Mouse (Mus musculus) brain, embryonic 14.5 days (tissue): ENCODE results near the gene Xlr3a. TPM values are rescaled to one million over a fixed set of nuclear protein-coding genes. Genes with fewer than 3 reads are reported as not detected.

ENCODE experiments used
- DNase-seq: peaks from one replicate; pipeline ENCODE4 v3.0.0-alpha.2; 2011; ENCODE audit warnings: low read depth
- CTCF ChIP-seq: fragments of 200-500 bp; IDR thresholded peaks from 2 replicates; pipeline ENCODE4 v1.5.1; 2012; ENCODE audit warnings: inconsistent platforms, mild to moderate bottlenecking, moderate library complexity, borderline replicate concordance; ENCODE audit not compliant: insufficient read depth, insufficient read length; ENCODE audit errors: extremely low read depth
- POLR2A ChIP-seq: fragments of 200-500 bp; IDR thresholded peaks from 2 replicates; pipeline ENCODE4 v1.6.1; 2012; ENCODE audit warnings: mild to moderate bottlenecking, inconsistent platforms, borderline replicate concordance; ENCODE audit not compliant: poor library complexity, insufficient read depth, insufficient read length, severe bottlenecking; ENCODE audit errors: extremely low read depth
- polyA plus RNA-seq: library from polyadenylated mRNA; depleted of rRNA; stranded (reverse); fragments of >200 nt; gene quantifications from 2 replicates; pipeline ENCODE4 v1.2.3, GENCODE M21; 2012; rRNA removed

Gene Xlr3a
- polyA plus RNA-seq, 1 experiment: 1.7 TPM

- TF ChIP-seq CTCF (no peak), POLR2A (no peak)
- no peak for DNase-seq
Measured at GRCm38 (mm10) chrX:73038831-73039230, 58.1 kb downstream of the Xlr3a start.

- DNase-seq: no peak
- TF ChIP-seq POLR2A (no peak), CTCF (no peak)
Measured at GRCm38 (mm10) chrX:73037003-73037402, 59.9 kb downstream of the Xlr3a start, which contains the start of gene Pnma5. Pnma5 (minus strand) TSS chrX:73037103.

Other genes starting within 250 kb of the Xlr3a start
- gene Cetn2, start 178.7 kb downstream of the Xlr3a start, polyA plus RNA-seq: 36.5 and 39.7 TPM in 2 replicates
- gene Nsdhl, start 178.5 kb downstream of the Xlr3a start, polyA plus RNA-seq: 41.6 and 42.6 TPM in 2 replicates
- gene Zfp185, start 109.8 kb downstream of the Xlr3a start, polyA plus RNA-seq: 1.2 and 1.5 TPM in 2 replicates
- gene Pnma5, start 60.0 kb downstream of the Xlr3a start, polyA plus RNA-seq: 0.07 and 0.11 TPM in 2 replicates
- 14.5 and 15.1 TPM in 2 replicates for gene Pnma3, start 32.3 kb downstream of the Xlr3a start, polyA plus RNA-seq
- gene Xlr4a, start 14.6 kb downstream of the Xlr3a start, polyA plus RNA-seq: 0.93 TPM in 1 of 2 replicates, not detected in the other
- gene Gm14685, start 20.0 kb upstream of the Xlr3a start, polyA plus RNA-seq: 0.94 and 1.1 TPM in 2 replicates
- gene Xlr5b, start 51.7 kb upstream of the Xlr3a start, polyA plus RNA-seq: not detected in 2 replicates
- 0.26 and 0.71 TPM in 2 replicates for gene DXBay18, start 52.4 kb upstream of the Xlr3a start, polyA plus RNA-seq
- gene Spin2d, start 79.9 kb upstream of the Xlr3a start, polyA plus RNA-seq: not detected in 2 replicates
- 3.7 and 13.7 TPM in 2 replicates for gene Xlr3b, start 95.1 kb upstream of the Xlr3a start, polyA plus RNA-seq
- gene Xlr4b, start 117.2 kb upstream of the Xlr3a start, polyA plus RNA-seq: 0.25 and 0.97 TPM in 2 replicates
- gene F8a, start 131.2 kb upstream of the Xlr3a start, polyA plus RNA-seq: 19.7 and 22.1 TPM in 2 replicates
- gene Xlr4c, start 146.0 kb upstream of the Xlr3a start, polyA plus RNA-seq: 0.25 TPM in 1 of 2 replicates, not detected in the other
- gene Xlr3c, start 168.3 kb upstream of the Xlr3a start, polyA plus RNA-seq: 0.13 TPM in 1 of 2 replicates, not detected in the other
- gene Xlr5a, start 195.9 kb upstream of the Xlr3a start, polyA plus RNA-seq: not detected in 2 replicates
- not detected in 2 replicates for gene Xlr5c, start 195.9 kb upstream of the Xlr3a start, polyA plus RNA-seq
- gene Gm45015, start 239.7 kb upstream of the Xlr3a start, polyA plus RNA-seq: not detected in 2 replicates
- gene Zfp275, start 245.5 kb upstream of the Xlr3a start, polyA plus RNA-seq: 25.9 and 26.6 TPM in 2 replicates